Mouse (Mus musculus) kidney, adult 2 months (tissue): ENCODE measurements at regions not wholly inside any gene's neighbourhood (a gene's known extent, or its start where the extent isn't known, plus 50 kb on each side); places are given as distances from the start of the nearest gene placed in this dataset.

ENCODE experiments used
- DNase-seq: peaks from one replicate; pipeline ENCODE4 v3.0.0; 2021
- H3K27ac ChIP-seq: fragments of 200-500 bp; 2 replicates; pipeline ENCODE4 v1.5.1; 2012; ENCODE audit warnings: low read depth, low read length, control low read depth, inconsistent platforms; ENCODE audit not compliant: insufficient read depth
- H3K27me3 ChIP-seq: fragments of 200-500 bp; replicated peaks from 2 replicates; pipeline ENCODE4 v1.6.1; 2012; ENCODE audit warnings: mild to moderate bottlenecking, moderate library complexity, low read length, inconsistent platforms; ENCODE audit not compliant: control insufficient read depth, insufficient read depth
- H3K36me3 ChIP-seq: fragments of 200-500 bp; 2 replicates; pipeline ENCODE4 v1.6.1; 2012; ENCODE audit warnings: mild to moderate bottlenecking, moderate library complexity, low read length, inconsistent platforms; ENCODE audit not compliant: control insufficient read depth, insufficient read depth
- H3K4me1 ChIP-seq: fragments of 200-500 bp; 2 replicates; pipeline ENCODE4 v1.6.1; 2011; ENCODE audit warnings: low read length; ENCODE audit not compliant: control insufficient read depth, insufficient read depth
- H3K4me3 ChIP-seq: fragments of 200-500 bp; 2 replicates; pipeline ENCODE4 v1.5.1; 2011; ENCODE audit warnings: mild to moderate bottlenecking, low read depth, low read length, control low read depth; ENCODE audit not compliant: insufficient read depth
- CTCF ChIP-seq: fragments of 200-500 bp; conservative IDR thresholded peaks from 2 replicates; pipeline ENCODE4 v1.5.1; 2011; ENCODE audit warnings: low read depth, mild to moderate bottlenecking, control low read depth, low read length, moderate library complexity, mixed read lengths; ENCODE audit not compliant: insufficient read depth, insufficient read length
- POLR2A ChIP-seq: fragments of 200-500 bp; IDR thresholded peaks from one replicate; pipeline ENCODE4 v1.6.1; 2011; ENCODE audit warnings: low read depth, low read length, control low read depth
- WGBS: fragments of 180-500 bp; shearing (Covaris S2); methylation state at CpG from one replicate; pipeline ENCODE4 v1.1.7; 2018; 5-methylcytosine and 5-hydroxymethylcytosine counted together

- Histone ChIP-seq H3K27ac (no peak overlapping the region), H3K4me1 (no peaks in the 10 kb centered on the region), H3K27me3 (no peaks in the 10 kb centered on the region), H3K4me3 (no peak overlapping the region), H3K36me3 (no peaks in the 10 kb centered on the region)
- WGBS = 69% methylated on average over 1 of the region's 1 CpGs
- no peak for DNase-seq
- TF ChIP-seq POLR2A (no peak), CTCF (no peak)
Measured at GRCm38 (mm10) chr3:35510314-35510713, 243.6 kb upstream of the Atp11b start.

- no peaks in the 10 kb centered on the region for H3K27me3 ChIP-seq
- no peak overlapping the region for H3K27ac ChIP-seq
- no peaks in the 10 kb centered on the region for H3K36me3 ChIP-seq
- no peak for DNase-seq
- WGBS = 86% methylated on average over 4 of the region's 4 CpGs
- no peaks in the 10 kb centered on the region for H3K4me1 ChIP-seq
- TF ChIP-seq CTCF (no peak), POLR2A (no peak)
- no peak overlapping the region for H3K4me3 ChIP-seq
Measured at GRCm38 (mm10) chr3:35516517-35516916, 237.4 kb upstream of the Atp11b start.

GRCm38 (mm10) chr3:35520131-35520530, 233.8 kb upstream of the Atp11b start:
- Histone ChIP-seq H3K36me3 (no peaks in the 10 kb centered on the region), H3K27ac (no peak overlapping the region), H3K27me3 (no peaks in the 10 kb centered on the region), H3K4me1 (no peaks in the 10 kb centered on the region), H3K4me3 (no peak overlapping the region)
- WGBS = 56% methylated on average over 3 of the region's 3 CpGs
- no peak for TF ChIP-seq POLR2A
- no peak for TF ChIP-seq CTCF
- DNase-seq = no peak

- Histone ChIP-seq H3K4me1 (no peaks in the 10 kb centered on the region), H3K4me3 (no peak overlapping the region), H3K27ac (no peak overlapping the region), H3K27me3 (no peaks in the 10 kb centered on the region), H3K36me3 (no peaks in the 10 kb centered on the region)
- DNase-seq = no peak
- no peak for TF ChIP-seq CTCF
- TF ChIP-seq POLR2A = no peak
Measured at GRCm38 (mm10) chr3:35547696-35548095, 206.2 kb upstream of the Atp11b start.

GRCm38 (mm10) chr3:35551791-35552190, 202.1 kb upstream of the Atp11b start:
- TF ChIP-seq CTCF (no peak), POLR2A (no peak)

GRCm38 (mm10) chr3:35560425-35560824, 193.5 kb upstream of the Atp11b start:
- no peaks in the 10 kb centered on the region for H3K4me1 ChIP-seq
- no peaks in the 10 kb centered on the region for H3K36me3 ChIP-seq
- no peaks in the 10 kb centered on the region; the same call in 1 of the 2 replicates for H3K27me3 ChIP-seq
- 93% methylated on average over 10 of the region's 10 CpGs for WGBS
- TF ChIP-seq POLR2A = no peak
- no peak for TF ChIP-seq CTCF
- H3K27ac ChIP-seq = no peak overlapping the region
- no peak for DNase-seq
- H3K4me3 ChIP-seq = no peak overlapping the region

More at GRCm38 (mm10) chr3:35551791-35552190, 202.1 kb upstream of the Atp11b start:
- Histone ChIP-seq H3K27ac (no peak overlapping the region), H3K27me3 (no peaks in the 10 kb centered on the region), H3K4me1 (no peaks in the 10 kb centered on the region), H3K36me3 (no peaks in the 10 kb centered on the region), H3K4me3 (no peak overlapping the region)
- WGBS = 77% methylated on average over 9 of the region's 9 CpGs
- no peak for DNase-seq

GRCm38 (mm10) chr3:35574402-35574801, 179.5 kb upstream of the Atp11b start:
- no peak for DNase-seq

More at GRCm38 (mm10) chr3:35574402-35574801, 179.5 kb upstream of the Atp11b start:
- Histone ChIP-seq H3K27ac (no peak overlapping the region), H3K4me3 (no peak overlapping the region), H3K36me3 (no peaks in the 10 kb centered on the region), H3K4me1 (no peaks in the 10 kb centered on the region), H3K27me3 (no peaks in the 10 kb centered on the region)
- TF ChIP-seq CTCF (peak; percentile 35; the same call in 1 of the 2 replicates), POLR2A (no peak)
- WGBS = 13% methylated on average over 10 of the region's 10 CpGs
